Mouse (Mus musculus): Measurements from ENCODE around the gene Prr19.
"Not testable (repeated sequence)": the region's sequence is repeated elsewhere in the genome, so short reads cannot be mapped to it uniquely, and the experiment has no call there.

Gene Prr19

GRCm38 (mm10) chr7:25301063-25301462 is at the start of gene Prr19:
Prr19 (plus strand) TSS chr7:25301411.
- DNase-seq (ENCODE audit: low read depth), result no peak

- no peak for DNase-seq (ENCODE audit: low read depth)
Measured at GRCm38 (mm10) chr7:25251822-25252221, 49.4 kb upstream of the Prr19 start.

- DNase-seq (ENCODE audit: low read depth), result no peak
Measured at GRCm38 (mm10) chr7:25261896-25262295, 39.3 kb upstream of the Prr19 start.

- no peak for DNase-seq (ENCODE audit: low read depth)
Measured at GRCm38 (mm10) chr7:25263968-25264870, 37.0 kb upstream of the Prr19 start.

- DNase-seq (ENCODE audit: low read depth), result not testable (repeated sequence)
Measured at GRCm38 (mm10) chr7:25265743-25266142, 35.5 kb upstream of the Prr19 start.

- no peak for DNase-seq (ENCODE audit: low read depth)
Measured at GRCm38 (mm10) chr7:25266180-25266962, 34.8 kb upstream of the Prr19 start.

GRCm38 (mm10) chr7:25267301-25267750 is 33.9 kb upstream of the Prr19 start, which contains the start of gene Cic:
Cic (plus strand) TSS chr7:25267704.
- DNase-seq (ENCODE audit: low read depth), result peak; percentile 99

GRCm38 (mm10) chr7:25267751-25268463 is 33.3 kb upstream of the Prr19 start:
- DNase-seq (ENCODE audit: low read depth), result peak; percentile 99

- DNase-seq (ENCODE audit: low read depth), result no peak
Measured at GRCm38 (mm10) chr7:25268588-25268987, 32.6 kb upstream of the Prr19 start.

- no peak for DNase-seq (ENCODE audit: low read depth)
Measured at GRCm38 (mm10) chr7:25269029-25269428, 32.2 kb upstream of the Prr19 start.

- no peak for DNase-seq (ENCODE audit: low read depth)
Measured at GRCm38 (mm10) chr7:25269545-25270271, 31.5 kb upstream of the Prr19 start.

GRCm38 (mm10) chr7:25270652-25271633 is 30.3 kb upstream of the Prr19 start:
- no peak for DNase-seq (ENCODE audit: low read depth)

- no peak for DNase-seq (ENCODE audit: low read depth)
Measured at GRCm38 (mm10) chr7:25271651-25272444, 29.4 kb upstream of the Prr19 start.

- DNase-seq (ENCODE audit: low read depth), result no peak
Measured at GRCm38 (mm10) chr7:25272445-25273258, 28.6 kb upstream of the Prr19 start.

- no peak for DNase-seq (ENCODE audit: low read depth)
Measured at GRCm38 (mm10) chr7:25273259-25274241, 27.7 kb upstream of the Prr19 start.

- DNase-seq (ENCODE audit: low read depth), result no peak
Measured at GRCm38 (mm10) chr7:25274571-25274970, 26.6 kb upstream of the Prr19 start.

GRCm38 (mm10) chr7:25274996-25275395 is 26.2 kb upstream of the Prr19 start:
- DNase-seq (ENCODE audit: low read depth), result no peak
